ENCODE assay signal across 8 mouse cellular contexts in the genomic region with DNA sequence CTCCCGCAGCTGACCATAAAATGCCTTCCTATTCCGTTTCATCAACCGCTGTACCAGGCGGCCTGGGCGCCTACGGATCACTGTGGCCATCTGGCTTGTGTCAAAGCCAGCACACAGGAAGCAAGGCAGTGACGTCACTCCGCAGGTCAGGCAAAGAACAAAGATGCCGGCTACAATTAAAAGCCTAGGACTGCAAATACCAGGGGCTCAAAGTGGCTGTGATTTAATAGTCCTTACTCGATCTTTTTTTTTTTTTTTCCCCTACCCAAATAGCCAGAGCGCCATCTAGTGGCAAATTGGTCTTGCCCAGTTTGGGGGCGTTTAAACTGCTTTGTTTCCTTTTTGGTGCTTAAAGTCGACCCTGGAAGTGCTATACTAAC. TPM values are rescaled to one million over a fixed set of nuclear protein-coding genes. Genes with fewer than 3 reads are reported as not detected.
DNase-seq lines count a peak whose midpoint lies in the region; ATAC-seq lines count a peak whose summit lies in the region.

No protein-coding gene starts in this region.

- H3K9ac ChIP-seq in intestine, embryonic 15.5 days, result no peak overlapping the region; the same call in 1 of the 2 replicates
- H3K9ac ChIP-seq in liver, embryonic 13.5 days, result no peak overlapping the region
- H3K9ac ChIP-seq in neural tube, embryonic 12.5 days, result no peak overlapping the region

- peak; percentile 83 for ATAC-seq in granulocyte monocyte progenitor cell, adult 5-6 weeks (replicated peaks; ENCODE audit: poor library complexity, severe bottlenecking)
- ATAC-seq in intestine, embryonic 15.5 days, result peak; percentile 69
- no peak for ATAC-seq in liver, embryonic 13.5 days (ENCODE audit: low read depth)
- peak; percentile 76 for ATAC-seq in neural tube, embryonic 12.5 days (ENCODE audit: low FRiP score, low read depth)

- H3K4me3 ChIP-seq in intestine, embryonic 15.5 days (replicated peaks), result peak overlapping the region; percentile 24
- H3K4me3 ChIP-seq in liver, embryonic 13.5 days (replicated peaks), result peak overlapping the region; percentile 11; the same call in 1 of the 2 replicates
- H3K4me3 ChIP-seq in neural tube, embryonic 12.5 days, result no peak overlapping the region

- H3K4me2 ChIP-seq in intestine, embryonic 15.5 days (replicated peaks), result peak overlapping the region; percentile 65
- H3K4me2 ChIP-seq in liver, embryonic 13.5 days, result peak overlapping the region; percentile 47
- peak overlapping the region; percentile 45 for H3K4me2 ChIP-seq in neural tube, embryonic 12.5 days (replicated peaks)

- under 1% methylated on average over 13 of the region's 13 CpGs for WGBS in intestine, embryonic 15.5 days
- 9% methylated on average over 13 of the region's 13 CpGs for WGBS in liver, embryonic 13.5 days (ENCODE audit: insufficient replicate concordance)
- 8% methylated on average over 13 of the region's 13 CpGs for WGBS in neural tube, embryonic 12.5 days

- no peaks in the 10 kb centered on the region for H3K9me3 ChIP-seq in intestine, embryonic 15.5 days
- H3K9me3 ChIP-seq in liver, embryonic 13.5 days (replicated peaks), result no peaks in the 10 kb centered on the region
- no peaks in the 10 kb centered on the region for H3K9me3 ChIP-seq in neural tube, embryonic 12.5 days

- peak overlapping the region; percentile 24 for H3K27ac ChIP-seq in intestine, embryonic 15.5 days
- H3K27ac ChIP-seq in liver, embryonic 13.5 days, result no peak overlapping the region
- H3K27ac ChIP-seq in neural tube, embryonic 12.5 days, result no peak overlapping the region

- peak; percentile 51 for DNase-seq in right cerebral cortex, postnatal 4 days
- DNase-seq in right cerebral cortex, postnatal 25 days, result no peak
- peak; percentile 32 for DNase-seq in cerebellum, adult 8-10 months
- no peak for DNase-seq in liver, embryonic 13.5 days
- DNase-seq in urinary bladder, postnatal 4 days (ENCODE audit: low spot score in 2 of 2), result no peak

- H3K36me3 ChIP-seq in intestine, embryonic 15.5 days, result no peaks in the 10 kb centered on the region
- no peaks in the 10 kb centered on the region for H3K36me3 ChIP-seq in liver, embryonic 13.5 days
- H3K36me3 ChIP-seq in neural tube, embryonic 12.5 days, result no peaks in the 10 kb centered on the region

- peaks cover 29% of the 10 kb centered on the region for H3K4me1 ChIP-seq in intestine, embryonic 15.5 days (replicated peaks)
- H3K4me1 ChIP-seq in liver, embryonic 13.5 days (replicated peaks), result peaks cover 21% of the 10 kb centered on the region
- H3K4me1 ChIP-seq in neural tube, embryonic 12.5 days, result peaks cover 12% of the 10 kb centered on the region

- H3K27me3 ChIP-seq in intestine, embryonic 15.5 days (replicated peaks), result no peaks in the 10 kb centered on the region
- H3K27me3 ChIP-seq in liver, embryonic 13.5 days, result no peaks in the 10 kb centered on the region
- H3K27me3 ChIP-seq in neural tube, embryonic 12.5 days (replicated peaks), result no peaks in the 10 kb centered on the region

RNA-seq across cellular contexts. Expression of gene Msrb3, which starts 26.4 kb away (rescaled TPM):
- 0.60 and 0.84 TPM in 2 replicates for total RNA-seq in granulocyte monocyte progenitor cell, adult 5-6 weeks (2014; fragmentation: Nextera tagmentation)
- 0.36 and 0.52 TPM in 2 replicates for total RNA-seq in granulocyte monocyte progenitor cell, adult 5-6 weeks (2017)
- polyA plus RNA-seq in intestine, embryonic 15.5 days (2015; fragmentation: Nextera tagmentation; extraction: Ambion mirVana), result 13.1 and 16.6 TPM in 2 replicates
- 0.82 and 1.7 TPM in 2 replicates for polyA plus RNA-seq in liver, embryonic 13.5 days (2015; fragmentation: Nextera tagmentation; extraction: Ambion mirVana)
- 3.4 and 3.5 TPM in 2 replicates for polyA plus RNA-seq in neural tube, embryonic 12.5 days (2016; fragmentation: Nextera tagmentation; extraction: Ambion mirVana)

Comparison
In these comparisons a context has a peak if more than half of its experiments do, and no peak if none do; other contexts are left out.
1. DNase-seq: peak in right cerebral cortex, postnatal 4 days (single experiment) and cerebellum, adult 8-10 months (single experiment); none in right cerebral cortex, postnatal 25 days (single experiment), liver, embryonic 13.5 days (single experiment) and urinary bladder, postnatal 4 days (0 of 2).
2. Peak in every context shown above with its lines, with median percentiles within 50 percentile points of each other: H3K4me2 ChIP-seq.